Mouse (Mus musculus) spleen, adult 2 months (tissue): ENCODE results near the gene Fgfr1op.

Source experiments
- CTCF ChIP-seq: fragments of 200-500 bp; IDR thresholded peaks from 2 replicates; pipeline ENCODE4 v1.5.1; 2011; ENCODE audit warnings: mild to moderate bottlenecking, inconsistent platforms; ENCODE audit not compliant: insufficient read depth, insufficient read length, insufficient replicate concordance; ENCODE audit errors: extremely low read depth
- POLR2A ChIP-seq: fragments of 200-500 bp; IDR thresholded peaks from 2 replicates; pipeline ENCODE4 v1.6.1; 2011; ENCODE audit warnings: low read depth, low read length, inconsistent platforms

- no peak for TF ChIP-seq CTCF
- no peak for TF ChIP-seq POLR2A
Observed at GRCm38 (mm10) chr17:8239561-8239960, 74.3 kb downstream of the Fgfr1op start.
